Mouse (Mus musculus) telencephalon, adult 2 months (tissue): ENCODE data around the gene Shb.

Experiments
- DNase-seq: peaks from one replicate; pipeline ENCODE4 v3.0.0-alpha.2; 2011; ENCODE audit warnings: low read depth, low spot score

The Shb gene

GRCm38 (mm10) chr4:45532375-45532774 lies at the start of gene Shb:
Gene Shb, minus strand, starts transcription at chr4:45532470.
- DNase-seq, result no peak

- DNase-seq, result no peak
These were observed 48.8 kb upstream of the Shb start for GRCm38 (mm10) chr4:45581095-45581494.

- DNase-seq, result no peak
These were observed 46.5 kb upstream of the Shb start for GRCm38 (mm10) chr4:45578554-45579370.

- no peak for DNase-seq
These were observed 45.4 kb upstream of the Shb start for GRCm38 (mm10) chr4:45577631-45578030.

GRCm38 (mm10) chr4:45574614-45575169 lies 42.4 kb upstream of the Shb start:
- DNase-seq, result no peak

- DNase-seq, result no peak
These were observed 37.3 kb upstream of the Shb start for GRCm38 (mm10) chr4:45569521-45569920.

GRCm38 (mm10) chr4:45558211-45558610 lies 25.9 kb upstream of the Shb start:
- DNase-seq, result no peak

- DNase-seq, result no peak
These were observed 20.3 kb upstream of the Shb start for GRCm38 (mm10) chr4:45552571-45552970.

- DNase-seq, result no peak
These were observed 18.7 kb upstream of the Shb start for GRCm38 (mm10) chr4:45550970-45551369.

- no peak for DNase-seq
These were observed 17.2 kb upstream of the Shb start for GRCm38 (mm10) chr4:45549514-45549913.

GRCm38 (mm10) chr4:45545851-45546250 lies 13.6 kb upstream of the Shb start:
- DNase-seq, result no peak

- no peak for DNase-seq
These were observed 11.3 kb upstream of the Shb start for GRCm38 (mm10) chr4:45543481-45544051.

- no peak for DNase-seq
These were observed 8.1 kb upstream of the Shb start for GRCm38 (mm10) chr4:45540151-45540933.

- DNase-seq, result no peak
These were observed 6.9 kb upstream of the Shb start for GRCm38 (mm10) chr4:45539187-45539586.

- no peak for DNase-seq
These were observed 1.2 kb upstream of the Shb start for GRCm38 (mm10) chr4:45533436-45533940.

GRCm38 (mm10) chr4:45530662-45531542 lies 1.4 kb downstream of the Shb start:
- DNase-seq, result peak; percentile 70

GRCm38 (mm10) chr4:45529986-45530597 lies 2.2 kb downstream of the Shb start:
- DNase-seq, result no peak

GRCm38 (mm10) chr4:45529201-45529985 lies 2.9 kb downstream of the Shb start:
- no peak for DNase-seq

GRCm38 (mm10) chr4:45528355-45529198 lies 3.7 kb downstream of the Shb start:
- DNase-seq, result no peak
